ENCODE assay signal across 8 mouse cellular contexts in genomic region chr9:51764041-51764875, GRCm38 (mm10). TPM values are rescaled to one million over a fixed set of nuclear protein-coding genes. Genes with fewer than 3 reads are reported as not detected.
DNase-seq lines count a peak whose midpoint lies in the region; ATAC-seq and TF ChIP-seq lines count a peak whose summit lies in the region.

No protein-coding gene starts in this region.

- H3K9ac ChIP-seq in hindbrain, embryonic 12.5 days: peak overlapping the region; percentile 74
- peak overlapping the region; percentile 77 for H3K9ac ChIP-seq in limb, embryonic 13.5 days

- H3K4me2 ChIP-seq in hindbrain, embryonic 12.5 days (replicated peaks): peak overlapping the region; percentile 80
- H3K4me2 ChIP-seq in limb, embryonic 13.5 days (replicated peaks): peak overlapping the region; percentile 89
- H3K4me2 ChIP-seq in myocyte (ENCODE audit: low read depth): peak overlapping the region; percentile 48

- H3K4me1 ChIP-seq in hindbrain, embryonic 12.5 days: peaks cover 18% of the 10 kb centered on the region
- peaks cover 25% of the 10 kb centered on the region for H3K4me1 ChIP-seq in limb, embryonic 13.5 days

- peak overlapping the region; percentile 11 for H3ac ChIP-seq in myocyte (ENCODE audit: control insufficient read depth, insufficient read length)

- peak overlapping the region; percentile 86 for H3K27ac ChIP-seq in hindbrain, embryonic 12.5 days
- H3K27ac ChIP-seq in limb, embryonic 13.5 days: peak overlapping the region; percentile 61; the same call in 1 of the 2 replicates

- H3K4me3 ChIP-seq in hindbrain, embryonic 12.5 days: peak overlapping the region; percentile 73
- peak overlapping the region; percentile 74 for H3K4me3 ChIP-seq in limb, embryonic 13.5 days
- no peak overlapping the region for H3K4me3 ChIP-seq in myocyte

- H3K9me3 ChIP-seq in hindbrain, embryonic 12.5 days (replicated peaks): no peaks in the 10 kb centered on the region
- H3K9me3 ChIP-seq in limb, embryonic 13.5 days: no peaks in the 10 kb centered on the region

- peaks cover 21% of the 10 kb centered on the region for H3K27me3 ChIP-seq in hindbrain, embryonic 12.5 days
- peaks cover 77% of the 10 kb centered on the region for H3K27me3 ChIP-seq in limb, embryonic 13.5 days
- H3K27me3 ChIP-seq in myocyte (ENCODE audit: control insufficient read depth, insufficient read depth, insufficient read length): peaks cover 29% of the 10 kb centered on the region

- no peak for TF ChIP-seq POLR2A in myocyte (IDR thresholded peaks at IDR 0.05; ENCODE audit: insufficient read length, low read depth)

- H3K36me3 ChIP-seq in hindbrain, embryonic 12.5 days: no peaks in the 10 kb centered on the region
- H3K36me3 ChIP-seq in limb, embryonic 13.5 days: no peaks in the 10 kb centered on the region
- no peaks in the 10 kb centered on the region for H3K36me3 ChIP-seq in myocyte (ENCODE audit: control insufficient read depth, insufficient read depth)

- no peaks in the 10 kb centered on the region for H3K79me2 ChIP-seq in myocyte (ENCODE audit: control insufficient read depth, insufficient read depth)

- 7% methylated on average over 12 of the region's 12 CpGs for WGBS in hindbrain, embryonic 12.5 days
- 6% methylated on average over 12 of the region's 12 CpGs for WGBS in limb, embryonic 13.5 days

- peak; percentile 44 for ATAC-seq in hindbrain, embryonic 12.5 days (ENCODE audit: low FRiP score)
- ATAC-seq in limb, embryonic 13.5 days (ENCODE audit: low FRiP score, low read depth): peak; percentile 28; the same call in 1 of the 2 replicates
- ATAC-seq in inflammation-experienced regulatory T-cells, adult 6 months: no peak

- peak; percentile 34 for DNase-seq in embryo, embryonic 10 days (ENCODE audit: low spot score)
- no peak for DNase-seq in embryo, embryonic 9.5 days (ENCODE audit: extremely low spot score)
- DNase-seq in urinary bladder, postnatal 14 days (ENCODE audit: low spot score): peak; percentile 18
- no peak for DNase-seq in urinary bladder, postnatal 4 days (ENCODE audit: low spot score in 2 of 2)

TF ChIP-seq in myocyte, 11 proteins besides CTCF, POLR2A, EP300 and RAD21:
- TF ChIP-seq MYOD1 (IDR thresholded peaks at IDR 0.05; ENCODE audit: control insufficient read depth in 1 of 3, insufficient read length in 2 of 3, low read depth in 2 of 3): no peak
- TF ChIP-seq TCF12 (IDR thresholded peaks at IDR 0.05; ENCODE audit: insufficient read depth, poor library complexity, severe bottlenecking): no peak

RNA-seq across cellular contexts. Expression of gene Arhgap20, which starts 0.9 kb away (rescaled TPM):
- 12.5 and 14.8 TPM in 2 replicates for polyA plus RNA-seq in hindbrain, embryonic 12.5 days (2016; fragmentation: Nextera tagmentation; extraction: Ambion mirVana)
- polyA plus RNA-seq in limb, embryonic 13.5 days (2015; fragmentation: Nextera tagmentation; extraction: Ambion mirVana): 10.7 and 11.4 TPM in 2 replicates
- polyA plus RNA-seq in myocyte (2012; fragmentation: generic; extraction: Trizol): 0.02 TPM
- polyA plus RNA-seq in inflammation-experienced regulatory T-cells, adult 6 months (2017; shearing (Covaris generic)): 1 to 10 TPM in 1 of 3 experiments, under 1 TPM in 1, not detected in 1; 0.99 to 1.4 TPM

Comparison
In these comparisons a context has a peak if more than half of its experiments do, and no peak if none do; other contexts are left out.
1. DNase-seq: peak in embryo, embryonic 10 days (single experiment) and urinary bladder, postnatal 14 days (single experiment); none in embryo, embryonic 9.5 days (single experiment) and urinary bladder, postnatal 4 days (0 of 2).
2. Peak in every context shown above with its lines, with median percentiles within 50 percentile points of each other: H3K4me2 ChIP-seq.